7 mouse cellular contexts compared by ENCODE assay signal in the genomic region with DNA sequence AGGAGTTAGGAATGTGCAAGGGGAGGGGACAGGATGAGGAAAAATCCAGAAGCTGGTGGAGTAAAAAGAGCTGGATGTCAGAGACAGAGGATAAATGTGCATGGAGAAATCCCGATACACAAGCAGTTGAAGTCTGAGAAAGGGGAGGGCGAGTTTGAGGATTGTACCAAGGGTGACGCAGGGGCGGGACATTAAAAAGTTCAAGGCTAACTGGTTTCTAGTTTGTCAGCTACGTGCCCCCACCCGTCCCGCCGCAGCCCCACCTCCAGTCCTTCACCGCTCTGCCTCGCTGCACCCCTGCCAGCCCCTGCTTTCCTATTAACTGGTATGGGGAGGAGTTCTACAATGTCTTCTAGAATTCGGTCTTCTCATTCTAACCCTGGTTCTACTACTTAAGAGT. TPM values are rescaled to one million over a fixed set of nuclear protein-coding genes. Genes with fewer than 3 reads are reported as not detected.
A peak's percentile ranks its signal among the peaks of the same experiment; 100 is the strongest.
DNase-seq lines count a peak whose midpoint lies in the region; TF ChIP-seq lines count a peak whose summit lies in the region.

No protein-coding gene starts in this region.

- in situ Hi-C loops in ES-E14 (cut with MboI; ENCODE audit: low sequenced_read_pairs in 2 of 2, unreplicated experiment in 2 of 2): no loop called here

- H3K9ac ChIP-seq in ES-E14 (ENCODE audit: insufficient read depth, low read depth, low read length, poor library complexity, severe bottlenecking): peak overlapping the region; percentile 84

- H3K9me3 ChIP-seq in ES-E14 (ENCODE audit: control insufficient read depth, insufficient read depth, low read depth, low read length): no peaks in the 10 kb centered on the region
- H3K9me3 ChIP-seq in erythroblast, embryonic 14.5 days (ENCODE audit: control insufficient read depth, low read length): no peaks in the 10 kb centered on the region

- TF ChIP-seq CTCF in testis, adult 2 months (IDR thresholded peaks at IDR 0.05; ENCODE audit: control insufficient read depth, insufficient read depth, insufficient replicate concordance, low read depth, low read length): no peak

- peak overlapping the region; percentile 88 to 96 for H3K4me3 ChIP-seq in ES-E14 (ENCODE audit: insufficient read depth in 1 of 2, low read depth in 1 of 2, low read length in 2 of 2, poor library complexity in 1 of 2, severe bottlenecking in 1 of 2)
- H3K4me3 ChIP-seq in erythroblast, embryonic 14.5 days (replicated peaks): peak overlapping the region; percentile 81
- H3K4me3 ChIP-seq in testis, adult 2 months (ENCODE audit: control insufficient read depth, low read depth, low read length): peak overlapping the region; percentile 87

- H3K4me1 ChIP-seq in ES-E14 (ENCODE audit: control insufficient read depth in 2 of 2, insufficient read depth in 2 of 2, low read length in 2 of 2, poor library complexity in 1 of 2): no peaks in the 10 kb centered on the region
- peaks cover 26% of the 10 kb centered on the region for H3K4me1 ChIP-seq in erythroblast, embryonic 14.5 days (ENCODE audit: control insufficient read depth)
- peaks cover 5% of the 10 kb centered on the region for H3K4me1 ChIP-seq in testis, adult 2 months (ENCODE audit: control insufficient read depth, insufficient read depth, low read length)

- peak; percentile 39 to 40 for DNase-seq in B cell, adult 2 months
- DNase-seq in ES-E14 (ENCODE audit: low read depth, low spot score): no peak
- peak; percentile 79 for DNase-seq in kidney, adult 9 months
- DNase-seq in lung, postnatal 10 days: peak; percentile 49
- DNase-seq in gastrocnemius, postnatal 4 days (ENCODE audit: low spot score in 2 of 2): no peak

- no peak for TF ChIP-seq POLR2A in testis, adult 2 months (IDR thresholded peaks at IDR 0.05; ENCODE audit: control insufficient read depth, low read depth, low read length)

- H3K27me3 ChIP-seq in erythroblast, embryonic 14.5 days (ENCODE audit: control insufficient read depth): no peaks in the 10 kb centered on the region
- no peaks in the 10 kb centered on the region for H3K27me3 ChIP-seq in testis, adult 2 months (ENCODE audit: control insufficient read depth, insufficient read depth, low read length)

- peaks cover 33% of the 10 kb centered on the region for H3K36me3 ChIP-seq in ES-E14 (ENCODE audit: control insufficient read depth, insufficient read depth, low read length, poor library complexity, severe bottlenecking)
- H3K36me3 ChIP-seq in erythroblast, embryonic 14.5 days (ENCODE audit: control insufficient read depth): peaks cover 35% of the 10 kb centered on the region
- H3K36me3 ChIP-seq in testis, adult 2 months (ENCODE audit: control insufficient read depth, insufficient read depth, low read length): no peaks in the 10 kb centered on the region

- peak overlapping the region; percentile 59; the same call in 1 of the 2 replicates for H3K27ac ChIP-seq in ES-E14 (ENCODE audit: insufficient read depth, low read depth, low read length, poor library complexity, severe bottlenecking)
- H3K27ac ChIP-seq in testis, adult 2 months (ENCODE audit: control insufficient read depth, insufficient read depth, low read depth, low read length): peak overlapping the region; percentile 46; the same call in 1 of the 2 replicates

TF ChIP-seq in ES-E14, 5 proteins besides CTCF, POLR2A, EP300 and RAD21:
- TF ChIP-seq ZC3H11A (IDR thresholded peaks at IDR 0.05; ENCODE audit: borderline replicate concordance, low read depth, low read length) (no peak), MAFK (IDR thresholded peaks at IDR 0.05; ENCODE audit: insufficient read depth, low read depth, low read length) (no peak), ZNF384 (IDR thresholded peaks at IDR 0.05; ENCODE audit: low read depth, low read length) (no peak), HCFC1 (IDR thresholded peaks at IDR 0.05; ENCODE audit: borderline replicate concordance, insufficient read depth, low read length) (no peak), CHD2 (IDR thresholded peaks at IDR 0.05; ENCODE audit: low read depth, low read length) (no peak)

RNA-seq across cellular contexts. Expression of a gene that starts 0.4 kb away (rescaled TPM):
- 693 and 831 TPM in 2 replicates for total RNA-seq in ES-E14 (2012; rRNA removed)
- 9.7 and 17.2 TPM in 2 replicates for polyA plus RNA-seq in erythroblast, embryonic 14.5 days (2012)
- 19.3 and 21.5 TPM in 2 replicates for polyA plus RNA-seq in testis, adult 2 months (2012; rRNA removed)
- 100 to 1,000 TPM; 144 to 147 TPM for total RNA-seq in gastrocnemius, postnatal 4 days (2021)

RNA-seq across cellular contexts. Expression of a gene that starts 45.3 kb away (rescaled TPM):
- 26.9 and 47.0 TPM in 2 replicates for total RNA-seq in ES-E14 (2012; rRNA removed)
- 1.5 TPM in 2 replicates for polyA plus RNA-seq in erythroblast, embryonic 14.5 days (2012)
- 11.2 and 11.8 TPM in 2 replicates for polyA plus RNA-seq in testis, adult 2 months (2012; rRNA removed)
- total RNA-seq in gastrocnemius, postnatal 4 days (2021): 10 to 100 TPM; 49.2 to 53.4 TPM

RNA-seq across cellular contexts. Expression of a gene that starts 56.2 kb away (rescaled TPM):
- 1.5 and 3.0 TPM in 2 replicates for total RNA-seq in ES-E14 (2012; rRNA removed)
- polyA plus RNA-seq in erythroblast, embryonic 14.5 days (2012): not detected in 2 replicates
- polyA plus RNA-seq in testis, adult 2 months (2012; rRNA removed): 0.08 and 0.09 TPM in 2 replicates
- 1 to 10 TPM in 1 of 2 experiments, under 1 TPM in 1; 0.83 to 1.1 TPM for total RNA-seq in gastrocnemius, postnatal 4 days (2021)

Comparison
In these comparisons a context has a peak if more than half of its experiments do, and no peak if none do; other contexts are left out.
1. DNase-seq: peak in B cell, adult 2 months (2 of 2), kidney, adult 9 months (single experiment) and lung, postnatal 10 days (single experiment); none in ES-E14 (single experiment) and gastrocnemius, postnatal 4 days (0 of 2).
2. Peak in every context shown above with its lines, with median percentiles within 50 percentile points of each other: H3K4me3 ChIP-seq.